In genomic region chr6:88502030-88502970, GRCm38 (mm10) we compare ENCODE assay signal across 12 mouse cellular contexts. TPM values are rescaled to one million over a fixed set of nuclear protein-coding genes. Genes with fewer than 3 reads are reported as not detected.
DNase-seq lines count a peak whose midpoint lies in the region; ATAC-seq and TF ChIP-seq lines count a peak whose summit lies in the region.
"Had no signal": no experiment of that assay in that cellular context is flagged by ENCODE, and none has a peak within 500 bp of the region (broad histone marks: within the 10 kb centered on the region; RNA-seq: fewer than 3 reads in every experiment).

No protein-coding gene starts in this region.

- ATAC-seq in heart, embryonic 12.5 days (ENCODE audit: insufficient number of reproducible peaks, low FRiP score), result peak; percentile 59
- peak; percentile 72 for ATAC-seq in liver, embryonic 14.5 days (ENCODE audit: insufficient read depth)

- no peak overlapping the region for H3K9ac ChIP-seq in CH12.LX (ENCODE audit: insufficient read depth, low read depth)
- H3K9ac ChIP-seq in heart, embryonic 12.5 days, result no peak overlapping the region
- H3K9ac ChIP-seq in liver, embryonic 14.5 days (replicated peaks), result peak overlapping the region; percentile 60
- H3K9ac ChIP-seq: limb, embryonic 13.5 days had no signal

- dilution Hi-C loops in CH12.LX (cut with MboI; ENCODE audit: extremely low pct_ligation_motif_present, extremely low pct_unique_long_range_greater_than_20kb, low sequenced_read_pairs), result no loop called here

- intact Hi-C loops in left cerebral cortex, adult 2 months (cut with DNase I), result loop anchor here (5.0 kb wide), 1 partner anchor 315 kb away; no protein-coding TSS in a partner anchor

- no peaks in the 10 kb centered on the region for H3K9me3 ChIP-seq in CH12.LX (replicated peaks; ENCODE audit: low read length)
- no peaks in the 10 kb centered on the region for H3K9me3 ChIP-seq in heart, embryonic 12.5 days (replicated peaks)
- H3K9me3 ChIP-seq in liver, embryonic 14.5 days (ENCODE audit: control insufficient read depth, low read length), result no peaks in the 10 kb centered on the region
- H3K9me3 ChIP-seq: limb, embryonic 13.5 days had no signal

- TF ChIP-seq EP300 in CH12.LX (IDR thresholded peaks at IDR 0.05; ENCODE audit: low read length), result no peak
- peak; percentile 69 for TF ChIP-seq EP300 in liver, embryonic 14.5 days (IDR thresholded peaks at IDR 0.05; ENCODE audit: low read depth)

- no peak for TF ChIP-seq CTCF in CH12.LX (conservative IDR thresholded peaks at IDR 0.05 in 1 of 2, IDR thresholded peaks at IDR 0.05 in 1 of 2; ENCODE audit: low read depth in 2 of 2, low read length in 2 of 2)
- peak; percentile 32 for TF ChIP-seq CTCF in liver, embryonic 14.5 days (IDR thresholded peaks at IDR 0.05; ENCODE audit: low read depth)
- TF ChIP-seq CTCF in left cerebral cortex, adult 2 months (IDR thresholded peaks at IDR 0.05), result no peak; the same call in 1 of the 2 replicates

- no peak overlapping the region for H3K4me3 ChIP-seq in CH12.LX (replicated peaks in 1 of 3; ENCODE audit: low read depth in 2 of 3, low read length in 2 of 3, poor library complexity in 1 of 3)
- no peak overlapping the region for H3K4me3 ChIP-seq in heart, embryonic 12.5 days
- H3K4me3 ChIP-seq in liver, embryonic 14.5 days (ENCODE audit: insufficient read depth in 1 of 2, low read depth in 2 of 2, low read length in 2 of 2), result peak overlapping the region; percentile 7 to 23; a peak in 3 of 4 replicates
- H3K4me3 ChIP-seq in left cerebral cortex, adult 2 months, result no peak overlapping the region
- H3K4me3 ChIP-seq: limb, embryonic 13.5 days had no signal

- in situ Hi-C loops in CH12.LX (cut with MboI; ENCODE audit: low pct_ligation_motif_present, low pct_unique_long_range_greater_than_20kb, low sequenced_read_pairs), result no loop called here

- no peak overlapping the region for H3K4me2 ChIP-seq in CH12.LX (ENCODE audit: insufficient read depth, low read depth, poor library complexity, severe bottlenecking)
- H3K4me2 ChIP-seq in heart, embryonic 12.5 days, result no peak overlapping the region
- peak overlapping the region; percentile 57 for H3K4me2 ChIP-seq in liver, embryonic 14.5 days (ENCODE audit: low read depth)
- H3K4me2 ChIP-seq: limb, embryonic 13.5 days had no signal

- H3K4me1 ChIP-seq in CH12.LX (ENCODE audit: control insufficient read depth in 1 of 2, insufficient read depth in 2 of 2), result no peaks in the 10 kb centered on the region
- peaks cover 35% of the 10 kb centered on the region for H3K4me1 ChIP-seq in heart, embryonic 12.5 days (replicated peaks)
- peaks cover 39 to 42% of the 10 kb centered on the region in 2 experiments for H3K4me1 ChIP-seq in liver, embryonic 14.5 days (replicated peaks; ENCODE audit: control insufficient read depth in 2 of 2, insufficient read depth in 2 of 2, low read length in 1 of 2)

- H3K27me3 ChIP-seq in CH12.LX (replicated peaks), result no peaks in the 10 kb centered on the region
- peaks cover 4% of the 10 kb centered on the region; the same call in 1 of the 2 replicates for H3K27me3 ChIP-seq in heart, embryonic 12.5 days (replicated peaks)
- no peaks in the 10 kb centered on the region for H3K27me3 ChIP-seq in liver, embryonic 14.5 days (ENCODE audit: control insufficient read depth, insufficient read depth, low read length)

- no peak overlapping the region for H3K27ac ChIP-seq in CH12.LX (ENCODE audit: insufficient read depth, low read depth)
- H3K27ac ChIP-seq in heart, embryonic 12.5 days (ENCODE audit: poor library complexity, severe bottlenecking), result peak overlapping the region; percentile 62
- H3K27ac ChIP-seq in liver, embryonic 14.5 days, result peak overlapping the region; percentile 93
- H3K27ac ChIP-seq in left cerebral cortex, adult 2 months, result no peak overlapping the region
- H3K27ac ChIP-seq: limb, embryonic 13.5 days had no signal

- peak; percentile 13; the same call in 1 of the 2 replicates for TF ChIP-seq POLR2A in CH12.LX (IDR thresholded peaks at IDR 0.05; ENCODE audit: low read depth, low read length)

- WGBS in heart, embryonic 12.5 days, result 26% methylated on average over 13 of the region's 13 CpGs
- WGBS in liver, embryonic 14.5 days (ENCODE audit: insufficient replicate concordance), result 16% methylated on average over 13 of the region's 13 CpGs

- H3K79me2 ChIP-seq in CH12.LX (replicated peaks; ENCODE audit: control insufficient read depth, extremely low read depth, insufficient read depth, poor library complexity, severe bottlenecking), result no peaks in the 10 kb centered on the region

- no peak for TF ChIP-seq RAD21 in CH12.LX (IDR thresholded peaks at IDR 0.05; ENCODE audit: low read depth, low read length)

- peaks cover 80 to 100% of the 10 kb centered on the region in 2 experiments for H3K36me3 ChIP-seq in CH12.LX (replicated peaks in 1 of 2; ENCODE audit: control insufficient read depth in 1 of 2, insufficient read depth in 1 of 2, low read length in 1 of 2)
- peaks cover 59% of the 10 kb centered on the region for H3K36me3 ChIP-seq in heart, embryonic 12.5 days
- peaks cover 49% of the 10 kb centered on the region for H3K36me3 ChIP-seq in liver, embryonic 14.5 days (replicated peaks; ENCODE audit: control insufficient read depth, insufficient read depth, low read depth)

- DNase-seq in cerebellum, adult 9-11 months, result peak; percentile 12
- DNase-seq in cerebellum, adult 9-10 months, result no peak
- DNase-seq in CH12.LX (ENCODE audit: extremely low read depth), result no peak
- DNase-seq in liver, embryonic 14.5 days (ENCODE audit: low read depth in 3 of 3, low spot score in 3 of 3), result peak in 2 of 3 experiments; percentile 57 to 59
- no peak for DNase-seq in right cerebral cortex, postnatal 36 days (ENCODE audit: low spot score in 2 of 2)
- no peak for DNase-seq in left cerebral cortex, adult 2 months (ENCODE audit: extremely low spot score in 1 of 2, low spot score in 2 of 2)
- no peak for DNase-seq in cerebellum, postnatal 14 days
- DNase-seq: kidney, adult 9 months; layer of hippocampus, adult 9-11 months; thymus, adult 2 months had no signal

TF ChIP-seq in CH12.LX, 34 proteins besides CTCF, POLR2A, EP300 and RAD21:
- no peak for TF ChIP-seq SMC3 (IDR thresholded peaks at IDR 0.05; ENCODE audit: low read depth, low read length)
- TF ChIP-seq IRF4 (IDR thresholded peaks at IDR 0.05; ENCODE audit: low read depth, low read length), result no peak
- TF ChIP-seq NELFE (IDR thresholded peaks at IDR 0.05; ENCODE audit: low read depth, low read length), result no peak
- no peak for TF ChIP-seq MAZ (IDR thresholded peaks at IDR 0.05; ENCODE audit: low read depth, low read length)
- TF ChIP-seq CHD2 (IDR thresholded peaks at IDR 0.05; ENCODE audit: low read length), result no peak
- no peak for TF ChIP-seq ZNF384 (IDR thresholded peaks at IDR 0.05; ENCODE audit: low read depth, low read length)
- no peak for TF ChIP-seq BHLHE40 (IDR thresholded peaks at IDR 0.05; ENCODE audit: low read depth, low read length)
- TF ChIP-seq ETS1 (conservative IDR thresholded peaks at IDR 0.05; ENCODE audit: low read depth, low read length), result no peak
- no peak for TF ChIP-seq JUND (conservative IDR thresholded peaks at IDR 0.05; ENCODE audit: low read depth, low read length)
- TF ChIP-seq JUN (IDR thresholded peaks at IDR 0.05; ENCODE audit: insufficient read depth, low read depth, low read length), result no peak
- no peak for TF ChIP-seq ZKSCAN1 (IDR thresholded peaks at IDR 0.05; ENCODE audit: borderline replicate concordance, low read depth, low read length)
- TF ChIP-seq RCOR1 (conservative IDR thresholded peaks at IDR 0.05; ENCODE audit: low read depth, low read length), result no peak
- no peak for TF ChIP-seq HCFC1 (IDR thresholded peaks at IDR 0.05; ENCODE audit: low read depth, low read length)
- TF ChIP-seq TCF12 (IDR thresholded peaks at IDR 0.05; ENCODE audit: low read depth, low read length), result no peak
- no peak for TF ChIP-seq MAFK (IDR thresholded peaks at IDR 0.05; ENCODE audit: insufficient replicate concordance, low read length)
- TF ChIP-seq PAX5 (IDR thresholded peaks at IDR 0.05; ENCODE audit: low read length), result no peak
- no peak for TF ChIP-seq ZMIZ1 (IDR thresholded peaks at IDR 0.05; ENCODE audit: low read depth, low read length)
- TF ChIP-seq ELF1 (IDR thresholded peaks at IDR 0.05; ENCODE audit: low read depth, low read length), result no peak
- no peak for TF ChIP-seq CHD1 (IDR thresholded peaks at IDR 0.05; ENCODE audit: low read depth, low read length)

RNA-seq across cellular contexts. Expression of gene Sec61a1, which starts 16.4 kb away (rescaled TPM):
- total RNA-seq in CH12.LX (2012; rRNA removed), result 276 and 336 TPM in 2 replicates
- 232 and 237 TPM in 2 replicates for total RNA-seq in CH12.LX (2014; rRNA removed)
- polyA plus RNA-seq in CH12.LX (2012; ENCODE audit: insufficient read length, low read depth), result 130 and 139 TPM in 2 replicates
- polyA plus RNA-seq in heart, embryonic 12.5 days (2016; fragmentation: Nextera tagmentation; extraction: Ambion mirVana), result 206 and 209 TPM in 2 replicates
- 66.9 and 67.7 TPM in 2 replicates for polyA plus RNA-seq in liver, embryonic 14.5 days (2012; rRNA removed)
- polyA plus RNA-seq in liver, embryonic 14.5 days (2014; fragmentation: Nextera tagmentation; extraction: Ambion mirVana), result 86.9 and 90.0 TPM in 2 replicates
- 10 to 100 TPM; 81.4 to 82.0 TPM for total RNA-seq in left cerebral cortex, adult 2 months (2021)

RNA-seq across cellular contexts. Expression of gene Ruvbl1, which starts 37.1 kb away (rescaled TPM):
- total RNA-seq in CH12.LX (2012; rRNA removed), result 156 and 207 TPM in 2 replicates
- 169 and 172 TPM in 2 replicates for total RNA-seq in CH12.LX (2014; rRNA removed)
- 159 and 184 TPM in 2 replicates for polyA plus RNA-seq in CH12.LX (2012; ENCODE audit: insufficient read length, low read depth)
- polyA plus RNA-seq in heart, embryonic 12.5 days (2016; fragmentation: Nextera tagmentation; extraction: Ambion mirVana), result 75.7 and 80.2 TPM in 2 replicates
- 33.8 and 49.1 TPM in 2 replicates for polyA plus RNA-seq in liver, embryonic 14.5 days (2012; rRNA removed)
- polyA plus RNA-seq in liver, embryonic 14.5 days (2014; fragmentation: Nextera tagmentation; extraction: Ambion mirVana), result 72.6 and 79.8 TPM in 2 replicates
- total RNA-seq in left cerebral cortex, adult 2 months (2021), result 10 to 100 TPM; 38.6 to 39.3 TPM

RNA-seq across cellular contexts. Expression of gene Eefsec, which starts 56.0 kb away (rescaled TPM):
- total RNA-seq in CH12.LX (2012; rRNA removed), result 32.1 and 32.8 TPM in 2 replicates
- 25.7 and 26.2 TPM in 2 replicates for total RNA-seq in CH12.LX (2014; rRNA removed)
- 48.8 and 53.5 TPM in 2 replicates for polyA plus RNA-seq in CH12.LX (2012; ENCODE audit: insufficient read length, low read depth)
- 18.5 and 20.5 TPM in 2 replicates for polyA plus RNA-seq in heart, embryonic 12.5 days (2016; fragmentation: Nextera tagmentation; extraction: Ambion mirVana)
- polyA plus RNA-seq in liver, embryonic 14.5 days (2012; rRNA removed), result 9.1 and 9.7 TPM in 2 replicates
- 14.3 and 16.3 TPM in 2 replicates for polyA plus RNA-seq in liver, embryonic 14.5 days (2014; fragmentation: Nextera tagmentation; extraction: Ambion mirVana)
- 10 to 100 TPM; 21.8 to 23.3 TPM for total RNA-seq in left cerebral cortex, adult 2 months (2021)

Comparison
In these comparisons a context has a peak if more than half of its experiments do, and no peak if none do; other contexts are left out.
1. DNase-seq: peak in cerebellum, adult 9-11 months (single experiment) and liver, embryonic 14.5 days (2 of 3); none in cerebellum, adult 9-10 months (single experiment), CH12.LX (single experiment), right cerebral cortex, postnatal 36 days (0 of 2), left cerebral cortex, adult 2 months (0 of 2) and cerebellum, postnatal 14 days (0 of 2).
2. H3K27ac ChIP-seq: peak in heart, embryonic 12.5 days (single experiment) and liver, embryonic 14.5 days (single experiment); none in CH12.LX (single experiment) and left cerebral cortex, adult 2 months (single experiment).
3. H3K4me3 ChIP-seq: peak in liver, embryonic 14.5 days (2 of 2); none in CH12.LX (0 of 3), heart, embryonic 12.5 days (single experiment) and left cerebral cortex, adult 2 months (single experiment).